Mouse (Mus musculus): Measurements from ENCODE around the gene Mbl1. TPM values are rescaled to one million over a fixed set of nuclear protein-coding genes. Genes with fewer than 3 reads are reported as not detected.

Mbl1 gene
- not detected for total RNA-seq (2021)

- intact Hi-C loops (cut with DNase I), result no loop called here
- DNase-seq (ENCODE audit: extremely low spot score in 1 of 2, low spot score in 2 of 2), result no peak
These were observed at the start of gene Mbl1 for GRCm38 (mm10) chr14:41151220-41151898. Gene Mbl1 (plus strand): TSS chr14:41151458.

GRCm38 (mm10) chr14:41102269-41102668 lies 49.0 kb upstream of the Mbl1 start:
- intact Hi-C loops (cut with DNase I), result no loop called here
- DNase-seq (ENCODE audit: extremely low spot score in 1 of 2, low spot score in 2 of 2), result no peak

GRCm38 (mm10) chr14:41104853-41105444 lies 46.3 kb upstream of the Mbl1 start, which contains the start of gene Mat1a:
Gene Mat1a (plus strand): TSS chr14:41105035.
- intact Hi-C loops (cut with DNase I), result no loop called here
- no peak for DNase-seq (ENCODE audit: extremely low spot score in 1 of 2, low spot score in 2 of 2)

DNA sequence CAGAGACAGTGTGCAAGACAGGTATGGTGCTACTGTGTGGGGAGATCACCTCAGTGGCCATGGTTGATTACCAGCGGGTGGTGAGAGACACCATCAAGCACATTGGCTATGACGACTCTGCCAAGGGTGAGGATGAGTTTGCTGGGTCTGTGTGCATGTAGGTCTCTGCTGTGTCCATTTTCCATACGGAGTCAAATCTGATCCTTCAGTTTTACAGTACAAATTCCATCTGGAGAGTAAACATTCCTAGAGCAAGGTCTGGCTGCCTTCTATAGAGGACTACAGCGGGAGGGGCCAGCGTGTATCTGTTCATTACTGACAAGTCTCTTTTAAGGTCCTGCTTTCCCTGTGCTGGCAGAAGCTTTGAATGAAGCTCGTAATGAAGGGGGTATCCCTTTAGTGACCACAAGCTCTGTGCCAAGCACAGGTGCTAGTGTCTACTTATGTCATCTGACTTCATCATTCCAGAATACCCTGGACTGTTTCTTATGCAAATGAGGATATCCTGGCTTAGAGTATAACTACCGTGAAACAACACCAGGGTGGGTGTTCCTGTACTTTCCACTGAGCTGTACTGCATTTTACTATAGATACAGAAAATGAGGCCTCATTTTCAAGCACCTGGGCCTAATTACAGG lies 40.1 kb upstream of the Mbl1 start:
- intact Hi-C loops (cut with DNase I), result no loop called here
- no peak for DNase-seq (ENCODE audit: extremely low spot score in 1 of 2, low spot score in 2 of 2)

DNA sequence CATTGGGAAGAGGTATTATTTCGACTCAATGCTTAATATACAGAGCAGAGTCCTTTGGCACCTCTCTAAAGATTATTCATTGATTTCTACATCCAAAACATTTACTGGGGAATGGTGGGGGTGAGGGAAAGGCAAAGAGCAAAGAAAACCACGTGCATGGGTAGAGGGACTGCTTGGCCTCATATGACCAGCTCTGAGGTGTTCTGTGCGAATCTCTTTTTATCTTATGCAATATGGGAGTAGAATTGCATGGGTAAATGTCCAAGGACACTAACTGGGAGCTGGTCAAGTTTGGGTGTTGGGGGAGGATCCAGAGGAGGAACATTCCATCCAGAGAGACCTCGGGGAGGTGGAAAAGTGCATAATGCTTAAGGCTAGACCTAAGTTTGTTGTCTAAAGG lies 38.3 kb upstream of the Mbl1 start:
- intact Hi-C loops (cut with DNase I), result no loop called here
- DNase-seq (ENCODE audit: extremely low spot score in 1 of 2, low spot score in 2 of 2), result no peak

GRCm38 (mm10) chr14:41116271-41116670 lies 35.0 kb upstream of the Mbl1 start:
- no peak for DNase-seq (ENCODE audit: extremely low spot score in 1 of 2, low spot score in 2 of 2)
- intact Hi-C loops (cut with DNase I), result no loop called here

GRCm38 (mm10) chr14:41124683-41125082 lies 26.6 kb upstream of the Mbl1 start:
- intact Hi-C loops (cut with DNase I), result no loop called here
- no peak for DNase-seq (ENCODE audit: extremely low spot score in 1 of 2, low spot score in 2 of 2)

- intact Hi-C loops (cut with DNase I), result no loop called here
- peak in 1 of 2 experiments; percentile 36 for DNase-seq (ENCODE audit: extremely low spot score in 1 of 2, low spot score in 2 of 2)
These were observed 23.3 kb upstream of the Mbl1 start for GRCm38 (mm10) chr14:41127997-41128396.

DNA sequence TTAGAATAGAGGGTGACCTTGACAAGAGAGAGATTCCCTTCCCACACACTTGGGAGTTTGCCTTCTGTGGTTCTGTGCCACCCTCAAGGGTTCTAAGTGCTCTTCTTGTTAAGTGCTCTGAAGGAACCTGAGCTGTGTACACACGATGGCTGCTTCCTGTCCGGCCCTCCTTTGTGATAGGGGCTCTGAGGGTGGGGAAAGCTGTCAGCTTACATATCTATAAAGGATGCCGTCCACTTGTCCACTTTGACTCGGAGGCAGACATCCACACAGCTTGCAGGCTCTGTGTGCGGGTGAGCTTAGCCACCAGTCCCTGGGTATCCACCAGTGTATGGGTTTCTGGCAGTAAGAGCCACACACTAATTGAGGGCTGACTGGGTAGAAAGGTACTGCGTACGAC lies 19.7 kb upstream of the Mbl1 start, which contains the start of gene Sftpa1:
Sftpa1 (plus strand) TSS at position 243 of the 400 bp plus-strand sequence.
- no peak for DNase-seq (ENCODE audit: extremely low spot score in 1 of 2, low spot score in 2 of 2)
- intact Hi-C loops (cut with DNase I), result no loop called here

DNA sequence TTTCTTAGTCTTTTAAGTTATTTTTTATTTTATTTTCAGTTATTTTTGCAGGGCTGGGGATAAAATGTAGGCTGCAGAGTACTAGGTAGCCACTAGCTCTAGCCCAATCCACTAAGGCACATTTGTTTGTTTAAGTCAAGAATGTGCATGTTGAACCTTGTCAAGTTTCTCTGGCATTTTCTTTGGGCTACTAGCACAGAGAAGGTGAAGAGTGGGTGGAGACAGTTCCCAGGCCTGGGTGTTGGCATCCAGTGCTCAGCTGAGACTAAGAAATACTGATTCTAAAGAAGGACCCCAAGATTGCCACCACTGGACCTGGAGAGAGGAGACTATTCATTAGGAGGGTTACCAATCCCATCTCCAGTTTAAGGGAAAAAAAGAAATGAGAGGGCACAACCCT lies 14.3 kb upstream of the Mbl1 start:
- DNase-seq (ENCODE audit: extremely low spot score in 1 of 2, low spot score in 2 of 2), result no peak
- intact Hi-C loops (cut with DNase I), result no loop called here

- DNase-seq (ENCODE audit: extremely low spot score in 1 of 2, low spot score in 2 of 2), result no peak
- intact Hi-C loops (cut with DNase I), result no loop called here
These were observed 10.6 kb upstream of the Mbl1 start for GRCm38 (mm10) chr14:41140686-41141085.

GRCm38 (mm10) chr14:41146035-41146434 lies 5.2 kb upstream of the Mbl1 start:
- no peak for DNase-seq (ENCODE audit: extremely low spot score in 1 of 2, low spot score in 2 of 2)
- intact Hi-C loops (cut with DNase I), result no loop called here

DNA sequence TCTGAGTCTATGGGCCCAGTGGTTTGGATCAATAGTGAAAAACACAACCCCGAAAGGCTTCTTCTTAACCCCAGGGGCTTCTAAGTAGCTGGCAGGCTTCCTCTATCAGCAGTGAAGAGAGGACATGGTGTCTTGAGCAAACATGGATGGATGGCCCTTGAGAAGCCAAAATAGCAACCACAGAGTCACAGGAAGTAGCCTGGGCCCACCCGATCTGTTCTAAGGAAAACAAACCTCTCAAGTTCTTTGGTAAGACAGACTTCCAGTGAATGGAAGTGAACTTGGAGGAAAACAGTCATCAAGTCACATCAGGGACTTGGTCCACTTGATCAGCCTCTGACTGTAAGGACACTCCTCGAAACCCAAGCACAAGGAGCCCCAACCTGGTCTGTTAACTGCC lies 4.3 kb upstream of the Mbl1 start:
- DNase-seq (ENCODE audit: extremely low spot score in 1 of 2, low spot score in 2 of 2), result no peak
- intact Hi-C loops (cut with DNase I), result no loop called here

DNA sequence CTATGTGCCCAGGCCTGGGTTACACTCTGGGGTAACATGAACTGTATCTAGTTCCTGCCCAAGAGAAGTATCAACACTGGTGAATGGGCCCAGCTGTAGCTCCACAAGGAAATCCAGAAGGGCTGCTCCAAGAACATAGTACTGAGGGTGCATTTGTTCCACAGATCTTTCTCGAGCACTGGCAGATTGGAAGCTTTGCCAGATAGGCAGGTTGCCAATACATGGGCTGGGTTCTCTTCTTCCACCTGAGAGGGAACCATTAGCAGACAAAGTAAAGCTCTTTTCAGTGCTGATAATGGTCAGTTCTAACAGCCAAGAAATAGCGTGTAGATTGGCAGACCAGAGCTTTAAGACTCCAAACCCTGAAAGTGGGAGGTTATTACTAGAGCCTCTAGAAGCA lies 3.9 kb upstream of the Mbl1 start:
- no peak for DNase-seq (ENCODE audit: extremely low spot score in 1 of 2, low spot score in 2 of 2)
- intact Hi-C loops (cut with DNase I), result no loop called here

GRCm38 (mm10) chr14:41160076-41160475 lies 8.8 kb downstream of the Mbl1 start:
- intact Hi-C loops (cut with DNase I), result no loop called here
- no peak for DNase-seq (ENCODE audit: extremely low spot score in 1 of 2, low spot score in 2 of 2)

GRCm38 (mm10) chr14:41160743-41161142 lies 9.5 kb downstream of the Mbl1 start:
- DNase-seq (ENCODE audit: extremely low spot score in 1 of 2, low spot score in 2 of 2), result no peak
- intact Hi-C loops (cut with DNase I), result no loop called here

- intact Hi-C loops (cut with DNase I), result no loop called here
- DNase-seq (ENCODE audit: extremely low spot score in 1 of 2, low spot score in 2 of 2), result peak in 1 of 2 experiments; percentile 40
These were observed 11.4 kb downstream of the Mbl1 start for GRCm38 (mm10) chr14:41162663-41163062.

GRCm38 (mm10) chr14:41167278-41167677 lies 16.0 kb downstream of the Mbl1 start:
- no peak for DNase-seq (ENCODE audit: extremely low spot score in 1 of 2, low spot score in 2 of 2)
- intact Hi-C loops (cut with DNase I), result no loop called here

GRCm38 (mm10) chr14:41168567-41168966 lies 17.3 kb downstream of the Mbl1 start:
- intact Hi-C loops (cut with DNase I), result no loop called here
- no peak for DNase-seq (ENCODE audit: extremely low spot score in 1 of 2, low spot score in 2 of 2)

DNA sequence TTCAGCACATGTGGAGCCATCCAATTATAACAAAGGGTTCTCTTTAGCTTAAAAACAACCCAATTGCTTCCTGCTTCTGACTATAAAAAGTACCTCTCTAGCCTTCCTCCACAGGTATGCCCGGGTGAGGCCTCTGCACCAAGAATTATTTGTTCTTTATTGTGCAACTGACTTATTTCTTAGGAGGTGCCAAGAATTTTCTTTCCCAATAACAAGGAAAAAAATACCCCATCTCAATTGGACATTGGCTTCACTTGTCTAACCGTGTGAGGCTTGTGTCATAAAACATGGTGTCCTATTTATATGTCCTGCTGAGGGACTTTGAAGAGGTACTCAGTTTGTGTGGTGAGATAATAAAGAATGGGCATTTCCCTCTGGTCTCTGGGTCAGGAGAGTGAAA lies 19.3 kb downstream of the Mbl1 start:
- DNase-seq (ENCODE audit: extremely low spot score in 1 of 2, low spot score in 2 of 2), result no peak
- intact Hi-C loops (cut with DNase I), result no loop called here

Data from left cerebral cortex, postnatal 10 days (tissue).